Mouse (Mus musculus) erythroblast, embryonic 14.5 days (primary cell): ENCODE data around the gene Bmf.

Source experiments
- GATA1 ChIP-seq: IDR thresholded peaks from 2 replicates; pipeline ENCODE4 v1.6.1; 2012; ENCODE audit warnings: low read length, inconsistent platforms, mixed read lengths
- TAL1 ChIP-seq: IDR thresholded peaks from 3 replicates; pipeline ENCODE4 v1.6.1; 2012; ENCODE audit warnings: low read length, inconsistent platforms, mixed read lengths

- TF ChIP-seq TAL1: no peak
- TF ChIP-seq GATA1: no peak
Measured at GRCm38 (mm10) chr2:118483032-118483431, 66.5 kb downstream of the Bmf start.
